Mouse (Mus musculus): ENCODE measurements around the gene Coch.

DNA sequence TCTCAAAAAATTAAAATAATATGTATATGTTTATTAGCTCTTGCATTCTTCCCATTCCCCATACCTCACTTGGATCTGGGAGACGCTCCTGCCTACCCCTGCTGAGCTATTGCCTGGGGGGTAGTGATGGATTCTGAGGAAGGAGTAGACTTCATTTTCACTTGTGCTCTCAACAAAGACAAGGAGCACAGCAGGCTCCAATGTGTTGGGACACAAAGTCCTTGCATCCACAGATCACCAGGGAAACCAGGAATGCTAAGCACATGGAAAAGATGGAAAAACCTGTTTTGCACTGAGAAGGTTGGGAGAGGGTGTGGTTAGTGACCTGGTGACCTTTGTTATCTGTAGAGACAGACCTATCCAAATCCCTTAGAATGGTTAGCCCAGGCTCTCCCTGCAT lies 38.1 kb upstream of the Coch start:
- TF ChIP-seq GATA1 (IDR thresholded peaks at IDR 0.05; ENCODE audit: borderline replicate concordance, low read length) (no peak), FLI1 (IDR thresholded peaks at IDR 0.05; ENCODE audit: low read length) (no peak)
